Mouse (Mus musculus): ENCODE measurements around the gene Fkbp7. TPM values are rescaled to one million over a fixed set of nuclear protein-coding genes. Genes with fewer than 3 reads are reported as not detected.

Fkbp7 gene
- polyA plus RNA-seq (2012; ENCODE audit: low replicate concordance): 0.34 TPM in 1 of 2 replicates, not detected in the other

GRCm38 (mm10) chr2:76672966-76673392, at the start of gene Fkbp7:
Gene Fkbp7, minus strand, starts transcription at chr2:76673116.

GRCm38 (mm10) chr2:76674725-76675427, 2.0 kb upstream of the Fkbp7 start, which contains the start of gene Plekha3:
Gene Plekha3, plus strand, starts transcription at chr2:76675281.

GRCm38 (mm10) chr2:76647883-76648570, 24.9 kb downstream of the Fkbp7 start, which contains the start of the genes Prkra and Pjvk:
Gene Prkra, minus strand, starts transcription at chr2:76648015.
Gene Pjvk, plus strand, starts transcription at chr2:76648476.

Other genes starting within 250 kb of the Fkbp7 start
- gene Prkra, start 25.1 kb downstream of the Fkbp7 start, polyA plus RNA-seq (2012; ENCODE audit: low replicate concordance): 4.5 and 7.3 TPM in 2 replicates
- gene Pjvk, start 24.6 kb downstream of the Fkbp7 start, polyA plus RNA-seq (2012; ENCODE audit: low replicate concordance): not detected in 2 replicates
- gene Plekha3, start 2.2 kb upstream of the Fkbp7 start, polyA plus RNA-seq (2012; ENCODE audit: low replicate concordance): 4.1 and 8.0 TPM in 2 replicates

Measured in hematopoietic multipotent progenitor cell, adult 10-12 weeks (in vitro differentiated cells).